Mouse (Mus musculus): Measurements from ENCODE around the gene Slc41a3.

GRCm38 (mm10) chr6:90692404-90692803 is 87.9 kb downstream of the Slc41a3 start:
- TF ChIP-seq CTCF (IDR thresholded peaks at IDR 0.05; ENCODE audit: low read depth) (no peak), EP300 (IDR thresholded peaks at IDR 0.05; ENCODE audit: low read depth) (no peak)
